Mouse (Mus musculus): ENCODE data around the gene Scgb2b2.

The Scgb2b2 gene

GRCm38 (mm10) chr7:31290208-31290607, at the start of gene Scgb2b2:
Gene Scgb2b2 (plus strand): TSS chr7:31290508.
- no peak for DNase-seq (ENCODE audit: low spot score in 2 of 2)

DNA sequence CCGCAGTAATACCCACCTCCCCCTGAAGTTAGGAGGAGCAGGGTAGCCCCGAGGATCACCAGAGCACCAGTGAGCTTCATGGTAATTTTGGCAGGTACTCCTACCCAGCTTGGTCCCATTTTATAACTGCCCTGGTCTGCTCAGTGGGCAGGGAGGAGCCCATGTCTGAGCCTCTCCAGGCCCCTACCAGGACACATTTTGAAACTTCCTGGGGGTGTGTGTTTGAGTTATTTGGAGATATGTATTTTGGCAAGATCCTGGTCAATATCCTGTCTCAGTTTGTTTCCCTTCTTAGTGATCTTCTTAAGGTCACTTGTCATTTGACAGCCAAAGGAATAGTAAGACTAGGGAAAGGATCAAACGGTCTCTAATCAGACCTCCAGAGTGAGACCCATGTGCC, 1.4 kb downstream of the Scgb2b2 start, which contains the start of gene Scgb1b2:
TSS of gene Scgb1b2 (minus strand) at position 101 of the 400 bp plus-strand sequence.
- no peak for DNase-seq (ENCODE audit: low spot score in 2 of 2)

Measured in frontal cortex, postnatal 25 days (tissue).